Mouse (Mus musculus): Measurements from ENCODE around the gene Crybg1. TPM values are rescaled to one million over a fixed set of nuclear protein-coding genes. Genes with fewer than 3 reads are reported as not detected.
A peak's percentile ranks its signal among the peaks of the same experiment; 100 is the strongest.

The Crybg1 gene
- polyA plus RNA-seq, 1 experiment from 2014 or later = 0.22 TPM

GRCm38 (mm10) chr10:44002995-44003524 lies 145.6 kb downstream of the Crybg1 start:
- Histone ChIP-seq H3K4me2 (peak overlapping the region; percentile 61), H3K4me1 (peaks cover 31% of the 10 kb centered on the region), H3K36me3 (replicated peaks) (no peaks in the 10 kb centered on the region), H3K9ac (no peak overlapping the region), H3K9me3 (no peaks in the 10 kb centered on the region), H3K27me3 (peaks cover 77% of the 10 kb centered on the region), H3K27ac (no peak overlapping the region), H3K4me3 (replicated peaks) (peak overlapping the region; percentile 44)
- 1% methylated on average over 11 of the region's 11 CpGs for WGBS
- ATAC-seq (ENCODE audit: low FRiP score) = no peak

- H3K4me2 ChIP-seq = no peak overlapping the region
- 14% methylated on average over 14 of the region's 14 CpGs for WGBS
Measured at GRCm38 (mm10) chr10:44002004-44002940, 146.4 kb downstream of the Crybg1 start.

GRCm38 (mm10) chr10:44000156-44000865 lies 148.3 kb downstream of the Crybg1 start:
- WGBS = 59% methylated on average over 2 of the region's 2 CpGs

More at GRCm38 (mm10) chr10:44002004-44002940, 146.4 kb downstream of the Crybg1 start:
- Histone ChIP-seq H3K27me3 (peaks cover 69% of the 10 kb centered on the region), H3K4me1 (peaks cover 31% of the 10 kb centered on the region), H3K27ac (no peak overlapping the region), H3K4me3 (replicated peaks) (no peak overlapping the region), H3K9me3 (no peaks in the 10 kb centered on the region), H3K9ac (no peak overlapping the region), H3K36me3 (replicated peaks) (no peaks in the 10 kb centered on the region)
- ATAC-seq (ENCODE audit: low FRiP score) = no peak

GRCm38 (mm10) chr10:43998503-43999082 lies 150.1 kb downstream of the Crybg1 start:
- Histone ChIP-seq H3K9me3 (no peaks in the 10 kb centered on the region), H3K27ac (no peak overlapping the region), H3K36me3 (replicated peaks) (no peaks in the 10 kb centered on the region), H3K27me3 (peaks cover 32% of the 10 kb centered on the region), H3K4me1 (peaks cover 13% of the 10 kb centered on the region), H3K4me3 (replicated peaks) (no peak overlapping the region), H3K9ac (no peak overlapping the region), H3K4me2 (no peak overlapping the region)
- ATAC-seq (ENCODE audit: low FRiP score) = no peak
- WGBS = 79% methylated on average over 8 of the region's 8 CpGs

More at GRCm38 (mm10) chr10:44000156-44000865, 148.3 kb downstream of the Crybg1 start:
- ATAC-seq (ENCODE audit: low FRiP score) = no peak
- no peak overlapping the region for H3K9ac ChIP-seq
- peaks cover 49% of the 10 kb centered on the region for H3K27me3 ChIP-seq
- no peak overlapping the region for H3K27ac ChIP-seq
- H3K9me3 ChIP-seq = no peaks in the 10 kb centered on the region
- no peak overlapping the region for H3K4me3 ChIP-seq (replicated peaks)
- H3K36me3 ChIP-seq (replicated peaks) = no peaks in the 10 kb centered on the region
- H3K4me1 ChIP-seq = peaks cover 23% of the 10 kb centered on the region
- H3K4me2 ChIP-seq = no peak overlapping the region

- H3K36me3 ChIP-seq (replicated peaks) = no peaks in the 10 kb centered on the region
- no peak overlapping the region for H3K9ac ChIP-seq
- ATAC-seq (ENCODE audit: low FRiP score) = no peak
- H3K4me1 ChIP-seq = peaks cover 13% of the 10 kb centered on the region; the same call in 1 of the 2 replicates
- H3K4me2 ChIP-seq = no peak overlapping the region
- no peak overlapping the region for H3K27ac ChIP-seq
- H3K4me3 ChIP-seq (replicated peaks) = no peak overlapping the region
- 78% methylated on average over 9 of the region's 9 CpGs for WGBS
- H3K9me3 ChIP-seq = no peaks in the 10 kb centered on the region
- peaks cover 26% of the 10 kb centered on the region for H3K27me3 ChIP-seq
Measured at GRCm38 (mm10) chr10:43998023-43998422, 150.6 kb downstream of the Crybg1 start.

- H3K4me2 ChIP-seq = no peak overlapping the region
- no peak overlapping the region for H3K27ac ChIP-seq
- H3K36me3 ChIP-seq (replicated peaks) = no peaks in the 10 kb centered on the region
- WGBS = 85% methylated on average over 10 of the region's 10 CpGs
- H3K27me3 ChIP-seq = peaks cover 19% of the 10 kb centered on the region
- no peak for ATAC-seq (ENCODE audit: low FRiP score)
- H3K4me1 ChIP-seq = peaks cover 10% of the 10 kb centered on the region; the same call in 1 of the 2 replicates
- no peak overlapping the region for H3K9ac ChIP-seq
- no peak overlapping the region for H3K4me3 ChIP-seq (replicated peaks)
- H3K9me3 ChIP-seq = no peaks in the 10 kb centered on the region
Measured at GRCm38 (mm10) chr10:43997276-43997675, 151.4 kb downstream of the Crybg1 start.

GRCm38 (mm10) chr10:43995858-43996650 lies 152.6 kb downstream of the Crybg1 start:
- Histone ChIP-seq H3K27ac (no peak overlapping the region), H3K4me3 (replicated peaks) (no peak overlapping the region), H3K4me2 (no peak overlapping the region), H3K36me3 (replicated peaks) (no peaks in the 10 kb centered on the region), H3K27me3 (peaks cover 7% of the 10 kb centered on the region), H3K4me1 (peaks cover 5% of the 10 kb centered on the region; the same call in 1 of the 2 replicates), H3K9me3 (no peaks in the 10 kb centered on the region), H3K9ac (no peak overlapping the region)
- WGBS = 79% methylated on average over 10 of the region's 10 CpGs
- no peak for ATAC-seq (ENCODE audit: low FRiP score)

- ATAC-seq (ENCODE audit: low FRiP score) = no peak
- no peak overlapping the region for H3K4me3 ChIP-seq (replicated peaks)
- no peaks in the 10 kb centered on the region; the same call in 1 of the 2 replicates for H3K27me3 ChIP-seq
- H3K36me3 ChIP-seq (replicated peaks) = no peaks in the 10 kb centered on the region
- H3K9ac ChIP-seq = no peak overlapping the region
- peaks cover 5% of the 10 kb centered on the region; the same call in 1 of the 2 replicates for H3K4me1 ChIP-seq
- no peak overlapping the region for H3K4me2 ChIP-seq
- no peaks in the 10 kb centered on the region for H3K9me3 ChIP-seq
- WGBS = 11% methylated on average over 6 of the region's 6 CpGs
- H3K27ac ChIP-seq = no peak overlapping the region
Measured at GRCm38 (mm10) chr10:43993198-43993597, 155.5 kb downstream of the Crybg1 start.

- Histone ChIP-seq H3K36me3 (replicated peaks) (no peaks in the 10 kb centered on the region), H3K4me3 (replicated peaks) (no peak overlapping the region), H3K27ac (no peak overlapping the region), H3K9me3 (no peaks in the 10 kb centered on the region), H3K9ac (no peak overlapping the region), H3K4me2 (no peak overlapping the region), H3K4me1 (peaks cover 5% of the 10 kb centered on the region; the same call in 1 of the 2 replicates), H3K27me3 (no peaks in the 10 kb centered on the region)
- WGBS = 74% methylated on average over 5 of the region's 5 CpGs
- no peak for ATAC-seq (ENCODE audit: low FRiP score)
Measured at GRCm38 (mm10) chr10:43992506-43992905, 156.1 kb downstream of the Crybg1 start.

GRCm38 (mm10) chr10:43991268-43991667 lies 157.4 kb downstream of the Crybg1 start:
- H3K9ac ChIP-seq = no peak overlapping the region
- 92% methylated on average over 5 of the region's 5 CpGs for WGBS
- H3K36me3 ChIP-seq (replicated peaks) = no peaks in the 10 kb centered on the region
- H3K4me2 ChIP-seq = no peak overlapping the region
- H3K27ac ChIP-seq = no peak overlapping the region
- no peaks in the 10 kb centered on the region for H3K27me3 ChIP-seq
- ATAC-seq (ENCODE audit: low FRiP score) = no peak
- H3K4me1 ChIP-seq = peaks cover 5% of the 10 kb centered on the region; the same call in 1 of the 2 replicates
- no peak overlapping the region for H3K4me3 ChIP-seq (replicated peaks)
- H3K9me3 ChIP-seq = no peaks in the 10 kb centered on the region

GRCm38 (mm10) chr10:43983866-43984265 lies 164.8 kb downstream of the Crybg1 start:
- no peak for ATAC-seq (ENCODE audit: low FRiP score)
- H3K36me3 ChIP-seq (replicated peaks) = no peaks in the 10 kb centered on the region
- H3K4me3 ChIP-seq (replicated peaks) = no peak overlapping the region
- 93% methylated on average over 2 of the region's 2 CpGs for WGBS
- no peak overlapping the region for H3K9ac ChIP-seq
- no peaks in the 10 kb centered on the region for H3K27me3 ChIP-seq
- H3K4me1 ChIP-seq = no peaks in the 10 kb centered on the region
- no peak overlapping the region for H3K4me2 ChIP-seq
- H3K27ac ChIP-seq = no peak overlapping the region
- no peaks in the 10 kb centered on the region for H3K9me3 ChIP-seq
